Mouse (Mus musculus) gastrocnemius, postnatal 14 days (tissue): Measurements from ENCODE around the gene Pfkm. TPM values are rescaled to one million over a fixed set of nuclear protein-coding genes. Genes with fewer than 3 reads are reported as not detected.

Experiments used
- DNase-seq: peaks from one replicate; pipeline ENCODE4 v3.0.0; 2021; ENCODE audit warnings: mixed read lengths
- intact Hi-C: fragments of 180-260 bp; cut with DNase I; formaldehyde crosslinking; loops from one replicate; pipeline ENCODE4 v1.15.1; 2025; ENCODE audit warnings: low total_unique reads
- total RNA-seq, 2 experiments: library from RNA; stranded (reverse); gene quantifications; 2 replicates each; pipeline ENCODE4 v1.2.3; 2021

Pfkm gene
- total RNA-seq, 2 experiments from 2014 or later: 1,399 to 1,520 TPM

DNA sequence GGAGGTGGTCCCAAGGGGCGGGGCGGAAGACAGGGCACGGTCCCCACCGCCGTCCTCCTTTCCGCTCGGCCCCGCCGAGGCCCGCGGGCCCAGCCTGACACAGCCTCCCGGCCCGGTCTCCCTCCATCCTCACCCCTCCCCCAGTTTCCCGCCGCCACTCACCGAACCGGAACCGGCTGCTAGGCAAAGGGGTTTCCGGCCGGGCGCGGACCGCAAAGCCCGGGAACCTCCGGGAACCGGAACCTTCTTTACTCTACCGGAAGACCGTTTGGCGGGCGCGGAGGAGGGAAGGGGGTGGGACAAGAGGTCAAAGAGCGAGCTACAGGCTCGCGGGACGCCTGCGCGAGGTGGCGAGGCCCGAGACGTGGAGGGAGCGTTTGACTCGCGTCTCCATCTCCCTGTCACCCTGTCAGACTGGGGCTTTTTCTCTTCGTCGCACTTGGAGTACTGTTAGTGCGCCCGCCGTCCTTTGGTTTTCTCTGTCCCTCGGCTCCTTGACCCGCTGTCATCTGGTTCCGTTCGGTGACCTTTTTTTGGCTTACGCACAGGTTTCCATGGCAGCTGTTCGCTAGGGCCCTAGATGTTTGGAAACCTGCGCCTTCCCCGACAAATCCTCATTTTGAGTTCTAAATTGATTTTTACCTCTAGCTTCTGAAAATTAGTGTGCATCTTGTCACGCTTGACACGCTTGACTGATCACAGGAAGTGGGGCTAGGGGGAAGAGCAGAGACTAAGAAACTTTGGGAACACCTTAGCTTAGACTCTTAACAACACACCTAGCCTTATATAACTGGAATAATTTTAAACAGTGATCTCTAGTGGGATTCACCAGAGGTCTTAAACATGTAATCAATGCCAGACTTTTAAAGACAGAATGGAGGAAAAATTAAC lies 977 bp downstream of the Pfkm start, which contains the start of gene Senp1:
TSS of gene Senp1 (minus strand) at position 624 of the 891 bp plus-strand sequence.
- peak; percentile 91 for DNase-seq
- intact Hi-C loops: no loop called here

GRCm38 (mm10) chr15:98094905-98095304 lies 2.5 kb downstream of the Pfkm start:
- no peak for DNase-seq
- intact Hi-C loops: no loop called here

DNA sequence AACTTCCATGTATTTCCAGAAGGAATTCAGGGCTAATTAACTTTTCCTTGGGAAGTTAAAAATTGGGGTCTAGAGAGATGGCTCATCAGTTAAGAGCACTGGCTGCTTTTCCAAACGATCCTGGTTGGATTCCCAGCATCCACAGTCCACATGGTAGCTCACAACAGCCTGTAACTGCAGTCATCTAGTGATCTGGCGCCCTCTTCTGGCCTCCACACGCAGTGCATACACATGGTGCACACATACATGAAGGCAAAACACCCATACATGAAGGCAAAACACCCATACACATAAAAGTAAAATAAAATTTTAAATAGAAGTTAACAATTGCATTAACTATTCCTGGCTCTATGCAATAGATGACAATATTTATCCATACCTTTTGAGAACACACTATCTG lies 4.6 kb downstream of the Pfkm start:
- intact Hi-C loops: no loop called here
- DNase-seq: no peak

GRCm38 (mm10) chr15:98098519-98098918 lies 6.1 kb downstream of the Pfkm start:
- intact Hi-C loops: no loop called here
- no peak for DNase-seq

GRCm38 (mm10) chr15:98102401-98102800 lies 10.0 kb downstream of the Pfkm start:
- intact Hi-C loops: no loop called here
- no peak for DNase-seq

DNA sequence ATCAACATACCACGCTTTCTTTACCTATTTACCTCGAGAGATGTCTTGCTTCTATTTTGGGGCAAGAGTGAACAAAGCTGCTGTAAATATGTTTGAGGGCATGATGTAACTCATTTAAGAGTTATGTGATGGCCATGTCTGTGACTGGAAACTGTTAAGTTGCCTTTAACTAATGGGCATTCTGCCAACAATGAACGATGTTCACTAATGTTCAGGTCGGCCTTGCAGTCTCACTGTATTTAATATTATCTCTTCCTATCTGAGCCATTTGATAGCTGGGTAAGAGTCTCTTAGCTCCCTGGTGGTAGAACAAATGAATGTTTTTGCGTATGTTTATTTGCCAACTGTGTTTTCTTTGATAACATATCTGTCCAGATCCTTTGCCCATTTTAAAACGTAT lies 14.1 kb downstream of the Pfkm start:
- intact Hi-C loops: no loop called here
- DNase-seq: no peak

DNA sequence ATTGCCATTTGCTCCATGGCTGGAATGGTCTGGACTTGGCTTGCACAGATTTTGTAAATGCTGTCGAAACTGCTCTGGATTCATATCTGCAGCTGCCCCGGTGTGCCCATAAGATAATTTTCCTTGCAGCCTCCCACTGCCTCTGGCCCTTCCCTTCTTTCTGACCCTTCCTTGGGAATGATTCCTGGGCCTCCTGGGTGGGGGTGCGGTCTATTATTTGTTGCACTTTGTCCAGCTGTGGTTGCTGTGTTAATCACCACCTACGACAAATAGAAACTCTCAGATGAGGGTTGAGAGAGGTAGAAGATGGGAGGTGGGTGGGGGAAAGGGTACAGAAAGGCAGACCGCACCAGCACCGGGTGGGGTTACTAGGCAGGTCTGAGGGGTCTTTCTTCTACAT lies 14.8 kb downstream of the Pfkm start:
- DNase-seq: no peak
- intact Hi-C loops: no loop called here

DNA sequence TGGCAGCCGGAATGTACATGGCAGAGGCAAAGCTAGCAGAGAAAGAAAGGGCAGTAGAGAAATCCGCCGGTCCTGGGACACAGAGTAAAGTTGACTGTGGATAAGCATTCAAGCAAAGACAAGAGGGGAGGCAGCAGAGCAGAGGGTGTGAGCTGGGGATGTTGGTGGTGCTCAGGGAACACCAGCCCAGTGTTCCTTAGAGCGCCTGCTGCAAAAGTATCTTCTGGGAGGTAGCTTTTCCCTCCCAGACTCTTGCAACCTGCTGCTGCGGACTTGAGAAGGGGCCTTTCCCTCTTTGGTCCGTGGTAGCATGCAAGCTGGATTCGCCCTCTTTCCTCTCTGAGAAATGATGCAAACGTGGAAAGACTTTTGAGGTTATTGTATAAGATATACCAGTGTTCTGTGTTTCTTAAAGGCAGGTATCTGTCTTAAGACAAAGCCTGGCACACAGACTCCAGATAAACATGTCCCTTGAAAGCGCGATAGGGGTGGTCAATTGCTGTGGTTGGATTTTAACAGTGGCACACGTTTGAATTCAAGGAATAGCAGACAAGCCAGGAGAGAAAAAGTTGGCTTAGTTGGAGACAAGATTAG lies 15.4 kb downstream of the Pfkm start:
- intact Hi-C loops: no loop called here
- DNase-seq: no peak

GRCm38 (mm10) chr15:98108297-98109152 lies 16.1 kb downstream of the Pfkm start:
- peak; percentile 87 for DNase-seq
- intact Hi-C loops: no loop called here

GRCm38 (mm10) chr15:98111791-98112190 lies 19.4 kb downstream of the Pfkm start:
- peak; percentile 38 for DNase-seq
- intact Hi-C loops: no loop called here

- intact Hi-C loops: no loop called here
- DNase-seq: peak; percentile 34
These were observed 21.9 kb downstream of the Pfkm start for GRCm38 (mm10) chr15:98114098-98114851.

DNA sequence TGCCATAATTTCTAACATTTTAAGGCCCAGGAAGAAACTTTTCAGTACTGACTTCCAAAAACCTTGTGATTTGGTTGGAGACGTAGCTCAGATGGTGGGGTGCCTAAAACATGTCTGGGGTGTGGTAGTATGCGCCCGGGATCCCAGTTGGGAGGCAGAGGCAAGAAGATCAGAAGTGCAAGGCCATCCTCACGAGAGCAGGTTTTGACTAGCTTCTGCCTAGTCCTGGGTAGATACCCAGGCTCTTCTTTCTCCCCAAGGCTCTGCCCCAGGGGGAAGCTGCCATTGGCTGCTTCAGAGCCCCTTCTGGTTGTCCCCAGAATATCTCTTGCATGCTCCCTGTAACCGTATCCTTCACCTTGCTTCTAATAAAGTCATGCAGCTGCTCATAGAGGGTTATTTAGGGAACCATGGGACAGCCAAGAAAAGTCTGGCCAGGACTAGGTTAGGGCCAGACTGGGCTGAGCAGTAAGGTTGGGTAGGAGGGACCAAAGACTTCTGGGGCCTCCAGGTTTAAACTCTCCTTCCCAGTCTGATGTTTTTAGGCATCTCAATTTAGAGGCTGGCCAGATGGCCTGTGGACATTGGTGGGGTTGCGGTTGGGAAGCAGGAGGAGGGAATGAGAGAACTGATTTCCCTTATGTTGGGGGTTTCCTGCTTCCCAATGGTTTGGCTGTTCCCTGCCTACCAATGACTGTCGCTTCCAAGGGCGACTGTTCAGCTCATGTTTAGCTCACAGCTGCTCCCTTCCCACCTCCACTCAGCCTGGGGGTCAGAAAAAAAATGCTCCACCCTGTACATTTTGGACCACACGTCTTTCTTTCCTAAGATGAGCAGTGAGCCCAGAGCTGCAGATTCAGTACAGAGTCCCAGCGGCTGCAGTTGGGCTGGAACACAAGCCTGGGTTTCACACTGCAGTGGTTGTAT lies 22.7 kb downstream of the Pfkm start:
- DNase-seq: peak; percentile 30
- intact Hi-C loops: no loop called here

GRCm38 (mm10) chr15:98115779-98116163 lies 23.4 kb downstream of the Pfkm start:
- DNase-seq: no peak
- intact Hi-C loops: no loop called here

GRCm38 (mm10) chr15:98116287-98116686 lies 23.9 kb downstream of the Pfkm start:
- no peak for DNase-seq
- intact Hi-C loops: no loop called here

DNA sequence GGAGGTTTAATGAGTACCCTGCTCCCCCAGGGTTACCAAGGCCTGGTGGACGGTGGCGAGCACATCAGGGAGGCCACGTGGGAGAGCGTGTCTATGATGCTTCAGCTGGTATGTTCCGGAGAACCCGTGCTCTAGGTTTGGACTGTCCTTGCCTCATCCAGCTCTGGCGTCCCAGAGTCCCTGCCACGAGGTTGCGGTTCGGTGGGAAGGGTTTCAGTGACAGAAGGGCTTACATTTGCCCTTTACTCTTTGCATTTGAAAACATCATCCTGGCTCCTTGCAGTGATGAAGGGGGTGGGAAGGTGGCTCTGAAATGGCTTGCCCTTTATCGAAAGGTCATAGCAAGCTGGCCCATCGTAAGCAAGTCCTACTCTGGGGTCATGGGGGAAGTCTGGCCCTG lies 27.0 kb downstream of the Pfkm start:
- DNase-seq: no peak

DNA sequence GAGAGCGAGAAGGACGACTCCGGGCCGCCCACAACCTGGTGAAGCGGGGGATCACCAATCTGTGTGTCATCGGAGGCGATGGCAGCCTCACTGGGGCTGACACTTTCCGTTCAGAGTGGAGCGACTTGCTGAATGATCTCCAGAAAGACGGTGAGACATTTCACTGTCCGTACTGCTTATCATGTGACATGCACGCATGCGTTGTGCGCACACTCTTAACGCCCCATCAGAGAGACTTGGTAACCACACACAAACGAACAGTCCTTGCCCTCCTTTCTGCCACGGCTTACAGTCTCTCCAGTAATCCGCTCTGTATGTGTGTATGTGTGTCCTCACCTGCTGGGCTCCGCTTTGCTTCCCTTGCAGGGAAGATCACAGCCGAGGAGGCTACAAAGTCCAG lies 28.4 kb downstream of the Pfkm start:
- DNase-seq: no peak
- intact Hi-C loops: no loop called here

More for the DNA sequence above, 27.0 kb downstream of the Pfkm start:
- intact Hi-C loops: no loop called here

- DNase-seq: peak; percentile 63
- intact Hi-C loops: no loop called here
These were observed 38.6 kb downstream of the Pfkm start for GRCm38 (mm10) chr15:98131001-98131400.

DNA sequence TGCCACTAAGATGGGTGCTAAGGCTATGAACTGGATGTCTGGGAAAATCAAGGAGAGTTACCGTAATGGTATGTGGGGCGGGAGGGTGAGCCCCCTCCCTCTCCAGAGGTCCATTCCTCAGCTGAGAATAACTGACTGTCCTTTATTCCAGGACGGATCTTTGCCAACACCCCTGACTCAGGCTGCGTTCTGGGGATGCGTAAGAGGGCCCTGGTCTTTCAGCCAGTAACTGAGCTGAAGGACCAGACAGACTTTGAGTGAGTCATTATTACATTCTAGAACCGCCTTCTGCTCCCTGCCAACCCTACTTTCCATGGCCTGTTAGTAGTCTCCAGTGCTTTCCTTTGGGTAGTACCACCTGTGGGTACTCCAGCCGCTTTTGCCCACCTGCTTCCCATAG lies 39.1 kb downstream of the Pfkm start:
- intact Hi-C loops: no loop called here
- DNase-seq: no peak
